Mouse (Mus musculus) mouse trophoblast stem cell (cell line): ENCODE measurements around the gene Stx17.

ENCODE experiments used
- in situ Hi-C, 2 experiments: fragments of 300-500 bp; cut with MseI, MboI; formaldehyde crosslinking; loops; 2 replicates in 1 of 2; 3 replicates in 1 of 2; pipeline ENCODE4 v1.15.1; 2025

The Stx17 gene

GRCm38 (mm10) chr4:48124773-48125469, at the start of gene Stx17:
Gene Stx17 (plus strand): TSS chr4:48124915.
- in situ Hi-C loops, result no loop called here

- in situ Hi-C loops, result no loop called here
These were observed 47.8 kb upstream of the Stx17 start for GRCm38 (mm10) chr4:48076693-48077471.

- in situ Hi-C loops, result no loop called here
These were observed 46.5 kb upstream of the Stx17 start for GRCm38 (mm10) chr4:48078213-48078612.

GRCm38 (mm10) chr4:48079285-48080039, 45.3 kb upstream of the Stx17 start:
- in situ Hi-C loops, result no loop called here

- in situ Hi-C loops, result no loop called here
These were observed 41.3 kb upstream of the Stx17 start for GRCm38 (mm10) chr4:48083452-48083851.

GRCm38 (mm10) chr4:48086609-48087008, 38.1 kb upstream of the Stx17 start:
- in situ Hi-C loops, result no loop called here

- in situ Hi-C loops, result no loop called here
These were observed 37.2 kb upstream of the Stx17 start for GRCm38 (mm10) chr4:48087497-48087896.

- in situ Hi-C loops, result no loop called here
These were observed 31.5 kb upstream of the Stx17 start for GRCm38 (mm10) chr4:48093221-48093620.

- in situ Hi-C loops, result no loop called here
These were observed 24.5 kb upstream of the Stx17 start for GRCm38 (mm10) chr4:48100217-48100616.

- in situ Hi-C loops, result no loop called here
These were observed 22.7 kb upstream of the Stx17 start for GRCm38 (mm10) chr4:48101981-48102380.

- in situ Hi-C loops, result no loop called here
These were observed 19.3 kb upstream of the Stx17 start for GRCm38 (mm10) chr4:48105387-48105786.

GRCm38 (mm10) chr4:48107086-48107485, 17.6 kb upstream of the Stx17 start:
- in situ Hi-C loops, result no loop called here

GRCm38 (mm10) chr4:48108591-48108990, 16.1 kb upstream of the Stx17 start:
- in situ Hi-C loops, result no loop called here

- in situ Hi-C loops, result no loop called here
These were observed 14.4 kb upstream of the Stx17 start for GRCm38 (mm10) chr4:48110331-48110730.

GRCm38 (mm10) chr4:48116191-48116590, 8.5 kb upstream of the Stx17 start:
- in situ Hi-C loops, result no loop called here

- in situ Hi-C loops, result no loop called here
These were observed 321 bp upstream of the Stx17 start for GRCm38 (mm10) chr4:48124416-48124772.

GRCm38 (mm10) chr4:48130314-48130713, 5.6 kb downstream of the Stx17 start:
- in situ Hi-C loops, result no loop called here

GRCm38 (mm10) chr4:48131606-48132005, 6.9 kb downstream of the Stx17 start:
- in situ Hi-C loops, result no loop called here

- in situ Hi-C loops, result no loop called here
These were observed 8.0 kb downstream of the Stx17 start for GRCm38 (mm10) chr4:48132721-48133120.

GRCm38 (mm10) chr4:48149492-48149891, 24.8 kb downstream of the Stx17 start:
- in situ Hi-C loops, result no loop called here

GRCm38 (mm10) chr4:48153229-48153628, 28.5 kb downstream of the Stx17 start:
- in situ Hi-C loops, result no loop called here

GRCm38 (mm10) chr4:48155864-48156263, 31.1 kb downstream of the Stx17 start:
- in situ Hi-C loops, result no loop called here
